In the genomic region with DNA sequence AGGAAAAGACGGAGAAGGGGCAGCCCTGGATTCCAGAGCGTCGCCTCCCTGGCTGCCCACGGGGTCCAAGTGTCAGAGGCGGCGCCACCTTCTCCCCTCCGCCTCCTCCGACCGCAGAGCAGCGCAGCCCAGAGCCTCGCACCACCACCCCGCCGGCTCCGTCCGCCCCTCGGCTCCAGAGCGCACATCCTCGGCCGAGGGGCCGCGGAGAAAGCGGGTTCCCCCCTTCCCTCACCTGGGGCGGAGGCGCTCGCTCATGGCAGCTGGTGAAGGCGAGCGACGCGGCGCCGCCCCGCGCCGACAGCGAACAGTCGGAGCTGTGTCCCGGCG, we compare ENCODE assay signal across 7 mouse cellular contexts. TPM values are rescaled to one million over a fixed set of nuclear protein-coding genes. Genes with fewer than 3 reads are reported as not detected.
DNase-seq lines count a peak whose midpoint lies in the region; ATAC-seq lines count a peak whose summit lies in the region.

No protein-coding gene starts in this region.

- peak overlapping the region; percentile 95 for H3K27ac ChIP-seq in forebrain, embryonic 10.5 days
- H3K27ac ChIP-seq in liver, embryonic 11.5 days (ENCODE audit: low read depth, low read length), result peak overlapping the region; percentile 79
- H3K27ac ChIP-seq in stomach, embryonic 15.5 days, result peak overlapping the region; percentile 96

- peaks cover 15% of the 10 kb centered on the region for H3K36me3 ChIP-seq in forebrain, embryonic 10.5 days (replicated peaks)
- peaks cover 7% of the 10 kb centered on the region for H3K36me3 ChIP-seq in liver, embryonic 11.5 days (ENCODE audit: control insufficient read depth, insufficient read depth, low read length)
- H3K36me3 ChIP-seq in stomach, embryonic 15.5 days, result peaks cover 11% of the 10 kb centered on the region

- no peaks in the 10 kb centered on the region for H3K27me3 ChIP-seq in forebrain, embryonic 10.5 days (ENCODE audit: poor library complexity, severe bottlenecking)
- no peaks in the 10 kb centered on the region for H3K27me3 ChIP-seq in liver, embryonic 11.5 days (replicated peaks; ENCODE audit: control insufficient read depth, insufficient read depth, low read length)
- no peaks in the 10 kb centered on the region for H3K27me3 ChIP-seq in stomach, embryonic 15.5 days (replicated peaks)

- ATAC-seq in liver, embryonic 11.5 days (replicated peaks; ENCODE audit: low FRiP score), result no peak
- ATAC-seq in stomach, embryonic 15.5 days (ENCODE audit: insufficient read depth, low FRiP score, low read depth), result no peak

- under 1% methylated on average over 38 of the region's 38 CpGs for WGBS in forebrain, embryonic 10.5 days
- under 1% methylated on average over 37 of the region's 38 CpGs for WGBS in liver, embryonic 11.5 days
- WGBS in stomach, embryonic 15.5 days, result under 1% methylated on average over 32 of the region's 38 CpGs

- peak; percentile 12 for DNase-seq in ovary, adult 18-20 months (ENCODE audit: low spot score)
- DNase-seq in ovary, postnatal 36 days (ENCODE audit: low spot score), result no peak
- DNase-seq in forebrain, embryonic 10.5 days (ENCODE audit: extremely low spot score, low spot score), result no peak
- no peak for DNase-seq in liver, embryonic 11.5 days (ENCODE audit: low spot score)
- no peak for DNase-seq in kidney, postnatal 14 days
- DNase-seq in ovary, postnatal 10 days (ENCODE audit: low spot score), result no peak

- peaks cover 56% of the 10 kb centered on the region for H3K4me1 ChIP-seq in forebrain, embryonic 10.5 days
- H3K4me1 ChIP-seq in liver, embryonic 11.5 days (replicated peaks; ENCODE audit: control insufficient read depth, insufficient read depth, low read length), result peaks cover 39% of the 10 kb centered on the region
- peaks cover 16% of the 10 kb centered on the region; the same call in 1 of the 2 replicates for H3K4me1 ChIP-seq in stomach, embryonic 15.5 days

- H3K4me2 ChIP-seq in liver, embryonic 11.5 days, result peak overlapping the region; percentile 77
- peak overlapping the region; percentile 70 for H3K4me2 ChIP-seq in stomach, embryonic 15.5 days

- H3K4me3 ChIP-seq in forebrain, embryonic 10.5 days, result peak overlapping the region; percentile 90
- H3K4me3 ChIP-seq in liver, embryonic 11.5 days (ENCODE audit: low read depth, low read length), result peak overlapping the region; percentile 73
- H3K4me3 ChIP-seq in stomach, embryonic 15.5 days (replicated peaks), result peak overlapping the region; percentile 92

- H3K9me3 ChIP-seq in forebrain, embryonic 10.5 days, result no peaks in the 10 kb centered on the region
- H3K9me3 ChIP-seq in liver, embryonic 11.5 days (ENCODE audit: control insufficient read depth, low read length), result no peaks in the 10 kb centered on the region
- H3K9me3 ChIP-seq in stomach, embryonic 15.5 days, result no peaks in the 10 kb centered on the region

- H3K9ac ChIP-seq in liver, embryonic 11.5 days (ENCODE audit: low read depth, low read length), result peak overlapping the region; percentile 81
- H3K9ac ChIP-seq in stomach, embryonic 15.5 days, result peak overlapping the region; percentile 84

RNA-seq across cellular contexts. Expression of a gene that starts 0.4 kb away (rescaled TPM):
- polyA plus RNA-seq in forebrain, embryonic 10.5 days (2016; fragmentation: Nextera tagmentation; extraction: Ambion mirVana), result 55.1 and 56.6 TPM in 2 replicates
- 58.7 and 62.3 TPM in 2 replicates for polyA plus RNA-seq in liver, embryonic 11.5 days (2014; fragmentation: Nextera tagmentation; extraction: Ambion mirVana)
- polyA plus RNA-seq in stomach, embryonic 15.5 days (2015; fragmentation: Nextera tagmentation; extraction: Ambion mirVana), result 43.8 and 49.8 TPM in 2 replicates

RNA-seq across cellular contexts. Expression of a gene that starts 0.6 kb away (rescaled TPM):
- 23.8 and 26.1 TPM in 2 replicates for polyA plus RNA-seq in forebrain, embryonic 10.5 days (2016; fragmentation: Nextera tagmentation; extraction: Ambion mirVana)
- 22.4 and 22.9 TPM in 2 replicates for polyA plus RNA-seq in liver, embryonic 11.5 days (2014; fragmentation: Nextera tagmentation; extraction: Ambion mirVana)
- polyA plus RNA-seq in stomach, embryonic 15.5 days (2015; fragmentation: Nextera tagmentation; extraction: Ambion mirVana), result 20.0 and 20.7 TPM in 2 replicates

RNA-seq across cellular contexts. Expression of a gene that starts 26.2 kb away (rescaled TPM):
- polyA plus RNA-seq in forebrain, embryonic 10.5 days (2016; fragmentation: Nextera tagmentation; extraction: Ambion mirVana), result 0.28 and 0.40 TPM in 2 replicates
- polyA plus RNA-seq in liver, embryonic 11.5 days (2014; fragmentation: Nextera tagmentation; extraction: Ambion mirVana), result 0.18 and 0.29 TPM in 2 replicates
- polyA plus RNA-seq in stomach, embryonic 15.5 days (2015; fragmentation: Nextera tagmentation; extraction: Ambion mirVana), result 0.23 and 0.42 TPM in 2 replicates

RNA-seq across cellular contexts. Expression of a gene that starts 33.7 kb away (rescaled TPM):
- polyA plus RNA-seq in forebrain, embryonic 10.5 days (2016; fragmentation: Nextera tagmentation; extraction: Ambion mirVana), result 18.4 and 19.8 TPM in 2 replicates
- 20.9 TPM in 2 replicates for polyA plus RNA-seq in liver, embryonic 11.5 days (2014; fragmentation: Nextera tagmentation; extraction: Ambion mirVana)
- polyA plus RNA-seq in stomach, embryonic 15.5 days (2015; fragmentation: Nextera tagmentation; extraction: Ambion mirVana), result 37.1 and 46.6 TPM in 2 replicates

RNA-seq across cellular contexts. Expression of a gene that starts 34.6 kb away (rescaled TPM):
- polyA plus RNA-seq in forebrain, embryonic 10.5 days (2016; fragmentation: Nextera tagmentation; extraction: Ambion mirVana), result 24.4 and 24.6 TPM in 2 replicates
- polyA plus RNA-seq in liver, embryonic 11.5 days (2014; fragmentation: Nextera tagmentation; extraction: Ambion mirVana), result 24.0 and 24.7 TPM in 2 replicates
- 23.1 and 25.3 TPM in 2 replicates for polyA plus RNA-seq in stomach, embryonic 15.5 days (2015; fragmentation: Nextera tagmentation; extraction: Ambion mirVana)
